Mouse (Mus musculus) forebrain, embryonic 11.5 days (tissue): ENCODE data around the gene Camsap2. TPM values are rescaled to one million over a fixed set of nuclear protein-coding genes. Genes with fewer than 3 reads are reported as not detected.

Experiments
- ATAC-seq: fragments of 200-750 bp; cut with Nextera tagmentation; replicated peaks from 2 replicates; pipeline ENCODE4 v1.8.0; 2017; ENCODE audit warnings: moderate TSS enrichment; ENCODE audit not compliant: low FRiP score
- DNase-seq: peaks from one replicate; pipeline ENCODE4 v3.0.0-alpha.2; 2017; ENCODE audit warnings: low spot score
- H3K27ac ChIP-seq: fragments of 300-500 bp; sonication (generic); 2 replicates; pipeline ENCODE4 v1.5.1; 2014; ENCODE audit warnings: low read depth, low read length
- H3K27me3 ChIP-seq: fragments of 300-500 bp; sonication (generic); 2 replicates; pipeline ENCODE4 v1.6.1; 2014; ENCODE audit warnings: mild to moderate bottlenecking, low read length, mixed read lengths; ENCODE audit not compliant: control insufficient read depth, insufficient read depth
- H3K36me3 ChIP-seq: fragments of 300-500 bp; sonication (generic); 2 replicates; pipeline ENCODE4 v1.6.1; 2014; ENCODE audit warnings: mild to moderate bottlenecking, low read length, moderate library complexity, mixed read lengths; ENCODE audit not compliant: control insufficient read depth, insufficient read depth
- H3K4me1 ChIP-seq: fragments of 300-500 bp; sonication (generic); replicated peaks from 2 replicates; pipeline ENCODE4 v1.6.1; 2014; ENCODE audit warnings: low read length, mixed read lengths; ENCODE audit not compliant: control insufficient read depth, insufficient read depth
- H3K4me2 ChIP-seq: fragments of 300-500 bp; sonication (generic); 2 replicates; pipeline ENCODE4 v1.6.1; 2014; ENCODE audit warnings: low read depth, mild to moderate bottlenecking, low read length, moderate library complexity, mixed read lengths; ENCODE audit not compliant: severe bottlenecking
- H3K4me3 ChIP-seq: fragments of 300-500 bp; sonication (generic); 2 replicates; pipeline ENCODE4 v1.5.1; 2014; ENCODE audit warnings: low read depth, low read length
- H3K9ac ChIP-seq: fragments of 300-500 bp; sonication (generic); 2 replicates; pipeline ENCODE4 v1.6.1; 2014; ENCODE audit warnings: low read length
- H3K9me3 ChIP-seq: fragments of 300-500 bp; sonication (generic); 2 replicates; pipeline ENCODE4 v1.6.1; 2016; ENCODE audit warnings: low read length, mixed read lengths; ENCODE audit not compliant: control insufficient read depth
- WGBS: fragments of 180-500 bp; shearing (Covaris S2); extraction: QIAGEN DNeasy Blood & Tissue Kit; methylation state at CpG from one replicate; pipeline ENCODE4 v1.1.7; 2014; 5-methylcytosine and 5-hydroxymethylcytosine counted together
- polyA plus RNA-seq: library from polyadenylated mRNA; unstranded; fragments of >200 nt; fragmentation: Nextera tagmentation; extraction: Ambion mirVana; gene quantifications from 2 replicates; pipeline ENCODE4 v1.2.1, GENCODE M21; 2014

Camsap2 gene
- polyA plus RNA-seq, 1 experiment from 2014 or later = 29.1 TPM

GRCm38 (mm10) chr1:136316317-136316716 lies 29.6 kb downstream of the Camsap2 start:
- Histone ChIP-seq H3K9me3 (no peaks in the 10 kb centered on the region), H3K4me1 (no peaks in the 10 kb centered on the region), H3K4me3 (no peak overlapping the region), H3K9ac (no peak overlapping the region), H3K4me2 (no peak overlapping the region), H3K36me3 (no peaks in the 10 kb centered on the region), H3K27me3 (no peaks in the 10 kb centered on the region), H3K27ac (no peak overlapping the region)
- DNase-seq (no peak), ATAC-seq (no peak)

- H3K4me3 ChIP-seq = no peak overlapping the region
- H3K36me3 ChIP-seq = no peaks in the 10 kb centered on the region
- 95% methylated on average over 5 of the region's 5 CpGs for WGBS
- DNase-seq (no peak), ATAC-seq (no peak)
- H3K27me3 ChIP-seq = no peaks in the 10 kb centered on the region
- H3K9me3 ChIP-seq = no peaks in the 10 kb centered on the region
- H3K4me2 ChIP-seq = no peak overlapping the region
- H3K4me1 ChIP-seq = no peaks in the 10 kb centered on the region
- H3K27ac ChIP-seq = no peak overlapping the region
- H3K9ac ChIP-seq = no peak overlapping the region
Measured at GRCm38 (mm10) chr1:136309193-136309592, 36.7 kb downstream of the Camsap2 start.

GRCm38 (mm10) chr1:136306424-136306823 lies 39.5 kb downstream of the Camsap2 start:
- no peak overlapping the region for H3K4me2 ChIP-seq
- ATAC-seq = no peak
- no peaks in the 10 kb centered on the region for H3K9me3 ChIP-seq
- H3K27me3 ChIP-seq = no peaks in the 10 kb centered on the region
- DNase-seq = no peak
- no peaks in the 10 kb centered on the region for H3K4me1 ChIP-seq
- no peak overlapping the region for H3K9ac ChIP-seq
- no peaks in the 10 kb centered on the region for H3K36me3 ChIP-seq
- no peak overlapping the region for H3K4me3 ChIP-seq
- no peak overlapping the region for H3K27ac ChIP-seq
- 87% methylated on average over 3 of the region's 3 CpGs for WGBS

GRCm38 (mm10) chr1:136293961-136294360 lies 51.9 kb downstream of the Camsap2 start:
- no peak overlapping the region for H3K9ac ChIP-seq
- DNase-seq (no peak), ATAC-seq (no peak)
- H3K9me3 ChIP-seq = no peaks in the 10 kb centered on the region
- H3K4me3 ChIP-seq = no peak overlapping the region
- H3K27ac ChIP-seq = no peak overlapping the region
- no peak overlapping the region for H3K4me2 ChIP-seq
- H3K4me1 ChIP-seq = no peaks in the 10 kb centered on the region
- no peaks in the 10 kb centered on the region for H3K36me3 ChIP-seq
- H3K27me3 ChIP-seq = no peaks in the 10 kb centered on the region

GRCm38 (mm10) chr1:136289803-136290202 lies 56.1 kb downstream of the Camsap2 start:
- Histone ChIP-seq H3K9me3 (no peaks in the 10 kb centered on the region), H3K9ac (no peak overlapping the region), H3K27me3 (no peaks in the 10 kb centered on the region), H3K27ac (no peak overlapping the region), H3K4me3 (no peak overlapping the region), H3K4me2 (no peak overlapping the region), H3K36me3 (no peaks in the 10 kb centered on the region), H3K4me1 (no peaks in the 10 kb centered on the region)
- ATAC-seq (no peak), DNase-seq (no peak)
- WGBS = 73% methylated on average over 1 of the region's 1 CpGs

- Histone ChIP-seq H3K27ac (no peak overlapping the region), H3K4me2 (no peak overlapping the region), H3K36me3 (peaks cover 23% of the 10 kb centered on the region), H3K9me3 (no peaks in the 10 kb centered on the region; the same call in 1 of the 2 replicates), H3K4me1 (no peaks in the 10 kb centered on the region), H3K9ac (no peak overlapping the region), H3K27me3 (no peaks in the 10 kb centered on the region), H3K4me3 (no peak overlapping the region)
- WGBS = 94% methylated on average over 8 of the region's 8 CpGs
- ATAC-seq (no peak), DNase-seq (no peak)
Measured at GRCm38 (mm10) chr1:136277366-136277765, 68.5 kb downstream of the Camsap2 start.

GRCm38 (mm10) chr1:136268224-136268623 lies 77.7 kb downstream of the Camsap2 start:
- no peak overlapping the region for H3K4me3 ChIP-seq
- H3K4me2 ChIP-seq = no peak overlapping the region
- DNase-seq (no peak), ATAC-seq (no peak)
- no peaks in the 10 kb centered on the region for H3K4me1 ChIP-seq
- 75% methylated on average over 7 of the region's 7 CpGs for WGBS
- no peak overlapping the region for H3K9ac ChIP-seq
- no peaks in the 10 kb centered on the region for H3K27me3 ChIP-seq
- peaks cover 5% of the 10 kb centered on the region; the same call in 1 of the 2 replicates for H3K36me3 ChIP-seq
- no peaks in the 10 kb centered on the region for H3K9me3 ChIP-seq
- no peak overlapping the region for H3K27ac ChIP-seq

- Histone ChIP-seq H3K4me2 (no peak overlapping the region), H3K4me3 (no peak overlapping the region), H3K9me3 (no peaks in the 10 kb centered on the region), H3K36me3 (peaks cover 3% of the 10 kb centered on the region; the same call in 1 of the 2 replicates), H3K4me1 (no peaks in the 10 kb centered on the region), H3K9ac (no peak overlapping the region), H3K27me3 (peaks cover 9% of the 10 kb centered on the region), H3K27ac (no peak overlapping the region)
- DNase-seq = no peak
- 77% methylated on average over 6 of the region's 6 CpGs for WGBS
- ATAC-seq = no peak
Measured at GRCm38 (mm10) chr1:136266127-136266526, 79.8 kb downstream of the Camsap2 start.

GRCm38 (mm10) chr1:136263355-136263754 lies 82.5 kb downstream of the Camsap2 start:
- 82% methylated on average over 5 of the region's 5 CpGs for WGBS
- Histone ChIP-seq H3K36me3 (no peaks in the 10 kb centered on the region), H3K27me3 (peaks cover 36% of the 10 kb centered on the region), H3K9me3 (no peaks in the 10 kb centered on the region), H3K4me1 (peaks cover 13% of the 10 kb centered on the region; the same call in 1 of the 2 replicates), H3K4me2 (no peak overlapping the region), H3K4me3 (no peak overlapping the region), H3K27ac (no peak overlapping the region), H3K9ac (no peak overlapping the region)
- ATAC-seq = no peak
- no peak for DNase-seq
